Comparison of ENCODE assay signal across 8 mouse cellular contexts in the genomic region with DNA sequence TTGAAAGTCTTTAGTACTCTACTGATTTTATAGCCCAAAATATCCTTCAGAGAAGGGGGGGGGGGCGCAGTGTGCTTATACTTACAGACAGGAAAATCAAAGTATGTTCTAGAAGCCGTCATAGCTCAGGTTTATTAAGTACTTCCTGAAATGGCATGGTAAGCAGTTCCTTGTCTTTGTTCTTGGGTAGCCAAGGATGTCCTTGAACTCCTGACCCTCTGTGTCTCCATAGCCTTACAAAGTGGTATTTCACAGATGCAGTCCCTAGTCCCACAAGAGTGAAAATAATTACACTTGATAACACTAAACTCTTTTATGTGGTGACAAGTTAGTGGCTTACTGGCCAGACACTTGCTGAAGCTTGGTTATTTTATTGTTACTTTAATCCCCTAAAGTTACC. TPM values are rescaled to one million over a fixed set of nuclear protein-coding genes. Genes with fewer than 3 reads are reported as not detected.
A peak's percentile ranks its signal among the peaks of the same experiment; 100 is the strongest.
DNase-seq lines count a peak whose midpoint lies in the region; ATAC-seq and TF ChIP-seq lines count a peak whose summit lies in the region.

No protein-coding gene starts in this region.

- H3K4me3 ChIP-seq in cerebellum, adult 2 months (replicated peaks; ENCODE audit: insufficient read depth, low read depth, low read length), result peak overlapping the region; percentile 93
- H3K4me3 ChIP-seq in forebrain, embryonic 13.5 days, result peak overlapping the region; percentile 70
- peak overlapping the region; percentile 95 for H3K4me3 ChIP-seq in liver, embryonic 16.5 days (ENCODE audit: low read depth, low read length)

- H3K27ac ChIP-seq in cerebellum, adult 2 months (ENCODE audit: insufficient read depth, low read length), result no peak overlapping the region; the same call in 1 of the 2 replicates
- peak overlapping the region; percentile 100 for H3K27ac ChIP-seq in forebrain, embryonic 13.5 days
- H3K27ac ChIP-seq in liver, embryonic 16.5 days (ENCODE audit: low read length), result peak overlapping the region; percentile 92; the same call in 1 of the 2 replicates

- H3K4me1 ChIP-seq in cerebellum, adult 2 months (ENCODE audit: control insufficient read depth, insufficient read depth, low read length), result no peaks in the 10 kb centered on the region; the same call in 1 of the 2 replicates
- H3K4me1 ChIP-seq in forebrain, embryonic 13.5 days, result peaks cover 53% of the 10 kb centered on the region
- peaks cover 28% of the 10 kb centered on the region for H3K4me1 ChIP-seq in liver, embryonic 16.5 days (ENCODE audit: control insufficient read depth, low read depth, low read length)

- ATAC-seq in cerebellum, adult (ENCODE audit: insufficient number of reproducible peaks, low FRiP score, low TSS enrichment), result no peak
- no peak for ATAC-seq in forebrain, embryonic 13.5 days
- no peak for ATAC-seq in liver, embryonic 16.5 days (ENCODE audit: low read depth)

- no peaks in the 10 kb centered on the region for H3K27me3 ChIP-seq in cerebellum, adult 2 months (ENCODE audit: control insufficient read depth, insufficient read depth, low read length)
- no peaks in the 10 kb centered on the region for H3K27me3 ChIP-seq in forebrain, embryonic 13.5 days
- H3K27me3 ChIP-seq in liver, embryonic 16.5 days (ENCODE audit: control insufficient read depth, insufficient read depth, low read depth, low read length), result no peaks in the 10 kb centered on the region

- DNase-seq in cerebellum, adult 2 months, result no peak
- DNase-seq in 416B (ENCODE audit: low read depth), result peak; percentile 66
- no peak for DNase-seq in right cerebral cortex, adult 2 months (ENCODE audit: low spot score in 2 of 2)
- DNase-seq in left cerebral cortex, adult 11 months (ENCODE audit: low spot score), result no peak
- DNase-seq in adrenal gland, postnatal 36 days, result no peak

- H3K36me3 ChIP-seq in forebrain, embryonic 13.5 days (ENCODE audit: poor library complexity, severe bottlenecking), result no peaks in the 10 kb centered on the region
- no peaks in the 10 kb centered on the region for H3K36me3 ChIP-seq in liver, embryonic 16.5 days (ENCODE audit: control insufficient read depth, insufficient read depth)

- TF ChIP-seq POLR2A in cerebellum, adult 2 months (IDR thresholded peaks at IDR 0.05; ENCODE audit: borderline replicate concordance, insufficient read depth, low read length), result no peak

- H3K9ac ChIP-seq in forebrain, embryonic 13.5 days, result peak overlapping the region; percentile 99
- no peak overlapping the region for H3K9ac ChIP-seq in liver, embryonic 16.5 days (ENCODE audit: low read depth, low read length)

- peak overlapping the region; percentile 71 for H3K4me2 ChIP-seq in forebrain, embryonic 13.5 days
- peak overlapping the region; percentile 95 for H3K4me2 ChIP-seq in liver, embryonic 16.5 days (ENCODE audit: low read depth, low read length)

- no peak for TF ChIP-seq CTCF in cerebellum, adult 2 months (IDR thresholded peaks at IDR 0.05; ENCODE audit: borderline replicate concordance, insufficient read depth, low read depth, low read length)

- H3K9me3 ChIP-seq in forebrain, embryonic 13.5 days (replicated peaks), result no peaks in the 10 kb centered on the region
- no peaks in the 10 kb centered on the region for H3K9me3 ChIP-seq in liver, embryonic 16.5 days (replicated peaks; ENCODE audit: control insufficient read depth, low read length)

- WGBS in cerebellum, adult 2 months, result 19% methylated on average over 2 of the region's 2 CpGs
- WGBS in forebrain, embryonic 13.5 days, result 14% methylated on average over 2 of the region's 2 CpGs
- 25% methylated on average over 2 of the region's 2 CpGs for WGBS in liver, embryonic 16.5 days (ENCODE audit: insufficient replicate concordance)

RNA-seq across cellular contexts. Expression of gene Pbld2, which starts 0.9 kb away (rescaled TPM):
- polyA plus RNA-seq in cerebellum, adult 2 months (2012; rRNA removed), result 2.0 and 2.5 TPM in 2 replicates
- 0.83 and 1.2 TPM in 2 replicates for polyA plus RNA-seq in forebrain, embryonic 13.5 days (2015; fragmentation: Nextera tagmentation; extraction: Ambion mirVana)
- polyA plus RNA-seq in liver, embryonic 16.5 days (2015; fragmentation: Nextera tagmentation; extraction: Ambion mirVana), result 5.3 and 6.4 TPM in 2 replicates
- total RNA-seq in adrenal gland, postnatal 36 days (2021), result 1 to 10 TPM; 4.0 to 5.3 TPM

RNA-seq across cellular contexts. Expression of gene Hnrnph3, which starts 1.0 kb away (rescaled TPM):
- 97.0 and 97.6 TPM in 2 replicates for polyA plus RNA-seq in cerebellum, adult 2 months (2012; rRNA removed)
- polyA plus RNA-seq in forebrain, embryonic 13.5 days (2015; fragmentation: Nextera tagmentation; extraction: Ambion mirVana), result 242 and 248 TPM in 2 replicates
- polyA plus RNA-seq in liver, embryonic 16.5 days (2015; fragmentation: Nextera tagmentation; extraction: Ambion mirVana), result 22.2 and 24.3 TPM in 2 replicates
- total RNA-seq in adrenal gland, postnatal 36 days (2021), result 10 to 100 TPM; 39.1 to 54.9 TPM

RNA-seq across cellular contexts. Expression of gene Pbld1, which starts 34.9 kb away (rescaled TPM):
- 0.32 and 0.47 TPM in 2 replicates for polyA plus RNA-seq in cerebellum, adult 2 months (2012; rRNA removed)
- 1.7 and 1.8 TPM in 2 replicates for polyA plus RNA-seq in forebrain, embryonic 13.5 days (2015; fragmentation: Nextera tagmentation; extraction: Ambion mirVana)
- polyA plus RNA-seq in liver, embryonic 16.5 days (2015; fragmentation: Nextera tagmentation; extraction: Ambion mirVana), result 36.6 and 48.3 TPM in 2 replicates
- 1 to 10 TPM; 2.3 to 4.4 TPM for total RNA-seq in adrenal gland, postnatal 36 days (2021)

RNA-seq across cellular contexts. Expression of gene Rufy2, which starts 45.0 kb away (rescaled TPM):
- 68.4 and 70.4 TPM in 2 replicates for polyA plus RNA-seq in cerebellum, adult 2 months (2012; rRNA removed)
- 45.2 and 47.3 TPM in 2 replicates for polyA plus RNA-seq in forebrain, embryonic 13.5 days (2015; fragmentation: Nextera tagmentation; extraction: Ambion mirVana)
- 2.0 and 2.6 TPM in 2 replicates for polyA plus RNA-seq in liver, embryonic 16.5 days (2015; fragmentation: Nextera tagmentation; extraction: Ambion mirVana)
- 10 to 100 TPM; 13.2 to 18.8 TPM for total RNA-seq in adrenal gland, postnatal 36 days (2021)

Comparison
In these comparisons a context has a peak if more than half of its experiments do, and no peak if none do; other contexts are left out.
1. RNA of gene Pbld1, which starts 34.9 kb away (polyA plus RNA-seq): 36.6 to 48.3 TPM in liver, embryonic 16.5 days; 1.7 to 1.8 TPM in forebrain, embryonic 13.5 days and 0.32 to 0.47 TPM in cerebellum, adult 2 months; every median in the first group is over 10 times any median in the second.
2. Peak in every context shown above with its lines, with median percentiles within 50 percentile points of each other: H3K4me3 ChIP-seq.